21 mouse cellular contexts compared by ENCODE assay signal in genomic region chr11:68220733-68221132, GRCm38 (mm10).
DNase-seq lines count a peak whose midpoint lies in the region; ATAC-seq lines count a peak whose summit lies in the region.
"Had no signal": no experiment of that assay in that cellular context is flagged by ENCODE, and none has a peak within 500 bp of the region (broad histone marks: within the 10 kb centered on the region; RNA-seq: fewer than 3 reads in every experiment).

No protein-coding gene starts in this region.

- peak; percentile 45 for DNase-seq in hindbrain, embryonic 10.5 days (ENCODE audit: low spot score)
- DNase-seq in MN1 (ENCODE audit: low spot score): peak; percentile 32
- DNase-seq in embryonic facial prominence, embryonic 11.5 days (ENCODE audit: low spot score): peak; percentile 73
- DNase-seq in spleen, postnatal 36 days (ENCODE audit: low spot score in 2 of 2): no peak
- no peak for DNase-seq in adrenal gland, postnatal 10 days
- no peak for DNase-seq in heart, postnatal 25 days (ENCODE audit: low spot score)
- DNase-seq: adrenal gland, adult 2 months; cerebellum, adult 9-11 months; gastrocnemius, postnatal 25 days; kidney, adult 8-10 months; kidney, postnatal 14 days; layer of hippocampus, adult 9-11 months; thymus, postnatal 25 days had no signal

- peaks cover 35% of the 10 kb centered on the region for H3K36me3 ChIP-seq in hindbrain, embryonic 10.5 days
- no peaks in the 10 kb centered on the region for H3K36me3 ChIP-seq in hindbrain, embryonic 13.5 days
- no peaks in the 10 kb centered on the region for H3K36me3 ChIP-seq in embryonic facial prominence, embryonic 11.5 days (replicated peaks; ENCODE audit: control insufficient read depth, insufficient read depth, low read depth, low read length)
- H3K36me3 ChIP-seq: hindbrain, embryonic 12.5 days; limb, embryonic 13.5 days; liver, embryonic 15.5 days had no signal

- no peak for ATAC-seq in hindbrain, embryonic 13.5 days (ENCODE audit: low FRiP score)
- no peak for ATAC-seq in embryonic facial prominence, embryonic 11.5 days (replicated peaks; ENCODE audit: insufficient number of reproducible peaks, low FRiP score, low TSS enrichment, low read depth)
- ATAC-seq in monocyte, adult 5-6 weeks (replicated peaks; ENCODE audit: insufficient number of reproducible peaks, low FRiP score, low TSS enrichment, poor library complexity, severe bottlenecking): peak; percentile 18; the same call in 1 of the 2 replicates
- ATAC-seq: forebrain, embryonic 14.5 days; lung, postnatal 0 days; midbrain, embryonic 16.5 days had no signal

- H3K27ac ChIP-seq in hindbrain, embryonic 10.5 days: 0 out of 2 replicates have a peak overlapping the region, but pooled peaks have one; percentile 30
- no peak overlapping the region for H3K27ac ChIP-seq in hindbrain, embryonic 13.5 days
- H3K27ac ChIP-seq in embryonic facial prominence, embryonic 11.5 days (replicated peaks; ENCODE audit: low read depth, low read length): no peak overlapping the region
- H3K27ac ChIP-seq: hindbrain, embryonic 12.5 days; limb, embryonic 13.5 days; liver, embryonic 15.5 days had no signal

- H3K4me1 ChIP-seq in hindbrain, embryonic 10.5 days (replicated peaks): peaks cover 55% of the 10 kb centered on the region
- H3K4me1 ChIP-seq in hindbrain, embryonic 13.5 days (replicated peaks): peaks cover 28% of the 10 kb centered on the region
- H3K4me1 ChIP-seq in embryonic facial prominence, embryonic 11.5 days (ENCODE audit: control insufficient read depth, insufficient read depth, low read length): peaks cover 4% of the 10 kb centered on the region
- H3K4me1 ChIP-seq: liver, embryonic 15.5 days had no signal

- H3K9ac ChIP-seq in hindbrain, embryonic 13.5 days: no peak overlapping the region
- H3K9ac ChIP-seq in embryonic facial prominence, embryonic 11.5 days (replicated peaks; ENCODE audit: low read length): no peak overlapping the region
- H3K9ac ChIP-seq: hindbrain, embryonic 12.5 days; limb, embryonic 13.5 days; liver, embryonic 15.5 days had no signal

- no peaks in the 10 kb centered on the region for H3K9me3 ChIP-seq in hindbrain, embryonic 10.5 days
- H3K9me3 ChIP-seq in hindbrain, embryonic 13.5 days: no peaks in the 10 kb centered on the region
- H3K9me3 ChIP-seq in embryonic facial prominence, embryonic 11.5 days (replicated peaks; ENCODE audit: control insufficient read depth, low read length): no peaks in the 10 kb centered on the region
- H3K9me3 ChIP-seq: hindbrain, embryonic 12.5 days; limb, embryonic 13.5 days; liver, embryonic 15.5 days had no signal

- 74% methylated on average over 4 of the region's 4 CpGs for WGBS in hindbrain, embryonic 10.5 days
- 87% methylated on average over 4 of the region's 4 CpGs for WGBS in hindbrain, embryonic 13.5 days
- WGBS in embryonic facial prominence, embryonic 11.5 days: 37% methylated on average over 4 of the region's 4 CpGs

- intact Hi-C loops in heart, postnatal 25 days (cut with DNase I): no loop called here

- peaks cover 92% of the 10 kb centered on the region for H3K27me3 ChIP-seq in hindbrain, embryonic 10.5 days (ENCODE audit: insufficient read depth, poor library complexity, severe bottlenecking)
- peaks cover 40% of the 10 kb centered on the region for H3K27me3 ChIP-seq in hindbrain, embryonic 13.5 days
- no peaks in the 10 kb centered on the region for H3K27me3 ChIP-seq in embryonic facial prominence, embryonic 11.5 days (ENCODE audit: control insufficient read depth, insufficient read depth, low read length)
- H3K27me3 ChIP-seq: liver, embryonic 15.5 days had no signal

- no peak overlapping the region for H3K4me2 ChIP-seq in hindbrain, embryonic 13.5 days
- no peak overlapping the region for H3K4me2 ChIP-seq in embryonic facial prominence, embryonic 11.5 days (ENCODE audit: low read depth, low read length)
- H3K4me2 ChIP-seq: hindbrain, embryonic 12.5 days; limb, embryonic 13.5 days; liver, embryonic 15.5 days had no signal

- H3K4me3 ChIP-seq in hindbrain, embryonic 10.5 days: no peak overlapping the region
- H3K4me3 ChIP-seq in hindbrain, embryonic 13.5 days: no peak overlapping the region
- no peak overlapping the region for H3K4me3 ChIP-seq in embryonic facial prominence, embryonic 11.5 days (ENCODE audit: low read depth, low read length)
- H3K4me3 ChIP-seq: hindbrain, embryonic 12.5 days; limb, embryonic 13.5 days; liver, embryonic 15.5 days had no signal

Comparison
In these comparisons a context has a peak if more than half of its experiments do, and no peak if none do; other contexts are left out.
1. DNase-seq: peak in hindbrain, embryonic 10.5 days (single experiment), MN1 (single experiment) and embryonic facial prominence, embryonic 11.5 days (single experiment); none in spleen, postnatal 36 days (0 of 2), adrenal gland, postnatal 10 days (single experiment) and heart, postnatal 25 days (single experiment).